Mouse (Mus musculus) liver, embryonic 14.5 days (tissue): ENCODE results near the gene Sult1b1.

Experiments
- CTCF ChIP-seq: IDR thresholded peaks from 2 replicates; pipeline ENCODE4 v1.5.1; 2016; ENCODE audit warnings: antibody characterized with exemption, low read depth, control low read depth
- EP300 ChIP-seq: IDR thresholded peaks from 2 replicates; pipeline ENCODE4 v1.6.1; 2016; ENCODE audit warnings: antibody characterized with exemption, low read depth

DNA sequence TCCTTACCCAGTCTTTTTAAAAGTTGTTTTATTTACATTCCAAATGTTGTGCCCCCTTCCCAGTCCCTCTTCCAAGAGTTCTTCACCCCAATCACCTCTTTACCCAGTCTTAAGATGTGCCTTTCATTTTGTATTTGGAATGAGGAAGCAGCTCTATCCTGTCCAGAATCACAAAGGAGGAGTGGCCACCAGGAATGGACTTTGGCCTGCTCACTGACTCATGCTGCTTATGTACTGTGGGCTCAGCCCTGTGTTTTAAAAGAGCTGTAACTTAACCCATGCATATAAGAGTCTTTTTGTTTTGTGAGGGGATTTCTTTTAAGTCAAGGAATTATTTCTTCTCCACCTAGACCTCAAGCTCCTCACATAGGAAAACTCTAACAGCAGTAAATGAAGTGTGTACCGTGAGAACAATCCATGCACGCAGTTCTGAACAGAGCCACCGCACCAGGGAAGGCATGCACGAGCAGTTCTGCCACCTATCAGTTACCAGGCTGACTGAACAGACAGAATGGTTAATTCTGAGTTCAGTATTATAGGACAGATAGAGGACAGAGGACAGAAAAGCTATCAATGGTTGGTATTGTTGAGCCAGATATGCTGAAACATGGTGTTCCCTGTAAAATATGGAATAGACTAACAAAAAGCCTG is 1.9 kb downstream of the Sult1b1 start:
- TF ChIP-seq CTCF (no peak), EP300 (no peak)
